Mouse (Mus musculus) heart, adult 2 months (tissue): Measurements from ENCODE around the gene Ryr1. TPM values are rescaled to one million over a fixed set of nuclear protein-coding genes. Genes with fewer than 3 reads are reported as not detected.

Experiments used
- DNase-seq, 2 experiments: peaks; one replicate each; pipeline ENCODE4 v3.0.0; 2021
- H3K27ac ChIP-seq: fragments of 200-600 bp; 2 replicates; pipeline ENCODE4 v1.8.1; 2022
- H3K27me3 ChIP-seq: fragments of 200-500 bp; 2 replicates; pipeline ENCODE4 v1.6.1; 2012; ENCODE audit warnings: mild to moderate bottlenecking, low read length, inconsistent platforms, mixed read lengths; ENCODE audit not compliant: control insufficient read depth, insufficient read depth
- H3K36me3 ChIP-seq: fragments of 200-500 bp; 2 replicates; pipeline ENCODE4 v1.6.1; 2012; ENCODE audit warnings: low read length, inconsistent platforms; ENCODE audit not compliant: control insufficient read depth, insufficient read depth
- H3K4me1 ChIP-seq: fragments of 200-500 bp; 2 replicates; pipeline ENCODE4 v1.6.1; 2011; ENCODE audit warnings: low read length; ENCODE audit not compliant: control insufficient read depth, insufficient read depth
- H3K4me3 ChIP-seq: fragments of 200-600 bp; 2 replicates; pipeline ENCODE4 v1.8.1; 2022
- H3K79me2 ChIP-seq: fragments of 200-500 bp; replicated peaks from 2 replicates; pipeline ENCODE4 v1.6.1; 2012; ENCODE audit warnings: mild to moderate bottlenecking, inconsistent platforms, low read length, moderate library complexity, mixed read lengths; ENCODE audit not compliant: control insufficient read depth, insufficient read depth
- H3K9ac ChIP-seq: fragments of 200-500 bp; 2 replicates; pipeline ENCODE4 v1.6.1; 2012; ENCODE audit warnings: low read depth, mild to moderate bottlenecking, control low read depth, inconsistent platforms, low read length, mixed read lengths
- CTCF ChIP-seq: fragments of 200-600 bp; IDR thresholded peaks from 2 replicates; pipeline ENCODE4 v1.8.1; 2022; ENCODE audit warnings: antibody characterized with exemption, mild to moderate bottlenecking, moderate library complexity
- EP300 ChIP-seq: fragments of 200-500 bp; IDR thresholded peaks from 2 replicates; pipeline ENCODE4 v1.6.1; 2011; ENCODE audit warnings: low read depth, low read length, control low read depth; ENCODE audit not compliant: insufficient read depth
- POLR2A ChIP-seq: fragments of 200-500 bp; IDR thresholded peaks from 2 replicates; pipeline ENCODE4 v1.6.1; 2011; ENCODE audit warnings: mild to moderate bottlenecking, low read depth, low read length, control low read depth; ENCODE audit not compliant: insufficient read depth
- WGBS: fragments of 180-500 bp; shearing (Covaris S2); methylation state at CpG from one replicate; pipeline ENCODE4 v1.1.7; 2018; 5-methylcytosine and 5-hydroxymethylcytosine counted together
- intact Hi-C: fragments of 180-260 bp; cut with DNase I; formaldehyde crosslinking; loops from one replicate; pipeline ENCODE4 v1.15.1; 2025
- polyA plus RNA-seq: library from polyadenylated mRNA; depleted of rRNA; stranded (reverse); fragments of >200 nt; gene quantifications from 2 replicates; pipeline ENCODE4 v1.2.3, GENCODE M21; 2012
- total RNA-seq, 2 experiments: library from RNA; stranded (reverse); gene quantifications; 2 replicates each; pipeline ENCODE4 v1.2.3; 2021

Ryr1 gene
- total and polyA plus RNA-seq, 3 experiments = under 0.01 to 0.18 (median 0.08) TPM

- TF ChIP-seq POLR2A = no peak
- TF ChIP-seq CTCF = no peak
- no peak for TF ChIP-seq EP300
- no peak overlapping the region for H3K27ac ChIP-seq
- no peaks in the 10 kb centered on the region for H3K27me3 ChIP-seq
- H3K4me3 ChIP-seq = no peak overlapping the region
- WGBS = 80% methylated on average over 4 of the region's 5 CpGs
- intact Hi-C loops = no loop called here
- peaks cover 2% of the 10 kb centered on the region; the same call in 1 of the 2 replicates for H3K4me1 ChIP-seq
- peaks cover 5% of the 10 kb centered on the region for H3K79me2 ChIP-seq
- no peaks in the 10 kb centered on the region for H3K36me3 ChIP-seq
- H3K9ac ChIP-seq = no peak overlapping the region
- no peak for DNase-seq
Observed at GRCm38 (mm10) chr7:28966181-28966580, 158.8 kb downstream of the Ryr1 start.

GRCm38 (mm10) chr7:28965346-28965840 is 159.6 kb downstream of the Ryr1 start:
- H3K9ac ChIP-seq = no peak overlapping the region
- no peaks in the 10 kb centered on the region for H3K27me3 ChIP-seq
- no peaks in the 10 kb centered on the region for H3K36me3 ChIP-seq
- peaks cover 5% of the 10 kb centered on the region for H3K79me2 ChIP-seq
- H3K4me3 ChIP-seq = no peak overlapping the region
- H3K27ac ChIP-seq = no peak overlapping the region
- intact Hi-C loops = no loop called here
- DNase-seq = no peak
- peaks cover 3% of the 10 kb centered on the region for H3K4me1 ChIP-seq
- WGBS = 92% methylated on average over 5 of the region's 5 CpGs
- TF ChIP-seq POLR2A (no peak), EP300 (no peak), CTCF (no peak)

GRCm38 (mm10) chr7:28963399-28963923 is 161.5 kb downstream of the Ryr1 start:
- no peak overlapping the region for H3K9ac ChIP-seq
- no peak overlapping the region for H3K27ac ChIP-seq

GRCm38 (mm10) chr7:28961927-28962670 is 162.9 kb downstream of the Ryr1 start, which contains the start of gene Actn4:
Gene Actn4 (minus strand): TSS chr7:28962340.
- intact Hi-C loops = no loop called here

More at GRCm38 (mm10) chr7:28963399-28963923, 161.5 kb downstream of the Ryr1 start:
- no peak for DNase-seq
- WGBS = 69% methylated on average over 3 of the region's 3 CpGs
- H3K27me3 ChIP-seq = no peaks in the 10 kb centered on the region
- no peak for TF ChIP-seq CTCF
- TF ChIP-seq POLR2A = no peak
- TF ChIP-seq EP300 = no peak
- H3K4me1 ChIP-seq = peaks cover 12% of the 10 kb centered on the region
- intact Hi-C loops = no loop called here
- peaks cover 12% of the 10 kb centered on the region for H3K36me3 ChIP-seq
- no peak overlapping the region for H3K4me3 ChIP-seq
- H3K79me2 ChIP-seq = peaks cover 9% of the 10 kb centered on the region

GRCm38 (mm10) chr7:28961584-28961926 is 163.4 kb downstream of the Ryr1 start:
- TF ChIP-seq POLR2A = no peak
- no peak for TF ChIP-seq EP300
- no peak for TF ChIP-seq CTCF
- Histone ChIP-seq H3K9ac (peak overlapping the region; percentile 98), H3K27ac (peak overlapping the region; percentile 88), H3K79me2 (peaks cover 9% of the 10 kb centered on the region), H3K4me3 (peak overlapping the region; percentile 83), H3K27me3 (no peaks in the 10 kb centered on the region), H3K4me1 (peaks cover 20% of the 10 kb centered on the region), H3K36me3 (peaks cover 31% of the 10 kb centered on the region)
- DNase-seq = no peak
- intact Hi-C loops = no loop called here
- WGBS = under 1% methylated on average over 7 of the region's 7 CpGs

More at GRCm38 (mm10) chr7:28961927-28962670, 162.9 kb downstream of the Ryr1 start, which contains the start of gene Actn4:
- WGBS = under 1% methylated on average over 76 of the region's 76 CpGs
- Histone ChIP-seq H3K36me3 (peaks cover 25% of the 10 kb centered on the region), H3K79me2 (peaks cover 9% of the 10 kb centered on the region), H3K9ac (peak within 1 kb of the TSS; percentile 98), H3K4me3 (peak within 1 kb of the TSS; percentile 83), H3K27ac (peak within 1 kb of the TSS; percentile 88), H3K4me1 (peaks cover 19% of the 10 kb centered on the region), H3K27me3 (no peaks in the 10 kb centered on the region)
- peak; percentile 99 to 100 for DNase-seq
- TF ChIP-seq EP300 (no peak), POLR2A (peak; percentile 98)

- TF ChIP-seq POLR2A (no peak), CTCF (no peak), EP300 (no peak)
- WGBS = 9% methylated on average over 9 of the region's 9 CpGs
- Histone ChIP-seq H3K36me3 (peaks cover 39% of the 10 kb centered on the region), H3K79me2 (peaks cover 11% of the 10 kb centered on the region), H3K9ac (peak overlapping the region; percentile 98), H3K27me3 (no peaks in the 10 kb centered on the region), H3K27ac (peak overlapping the region; percentile 88), H3K4me3 (peak overlapping the region; percentile 83), H3K4me1 (peaks cover 25% of the 10 kb centered on the region)
- DNase-seq = no peak
- intact Hi-C loops = no loop called here
Observed at GRCm38 (mm10) chr7:28960354-28961046, 164.5 kb downstream of the Ryr1 start.
